Mouse (Mus musculus) olfactory bulb, adult 2 months (tissue): Measurements from ENCODE around the gene Dlgap4. TPM values are rescaled to one million over a fixed set of nuclear protein-coding genes. Genes with fewer than 3 reads are reported as not detected.
A peak's percentile ranks its signal among the peaks of the same experiment; 100 is the strongest.

Experiments used
- H3K27ac ChIP-seq: fragments of 200-500 bp; 2 replicates; pipeline ENCODE4 v1.5.1; 2012; ENCODE audit warnings: low read depth, low read length; ENCODE audit not compliant: insufficient read depth
- H3K4me1 ChIP-seq: fragments of 200-500 bp; 2 replicates; pipeline ENCODE4 v1.6.1; 2012; ENCODE audit warnings: low read length; ENCODE audit not compliant: control insufficient read depth, insufficient read depth
- H3K4me3 ChIP-seq: fragments of 200-500 bp; 2 replicates; pipeline ENCODE4 v1.5.1; 2012; ENCODE audit warnings: mild to moderate bottlenecking, low read depth, low read length, moderate library complexity; ENCODE audit not compliant: insufficient read depth
- CTCF ChIP-seq: fragments of 200-500 bp; IDR thresholded peaks from 2 replicates; pipeline ENCODE4 v1.5.1; 2012; ENCODE audit warnings: low read depth, mild to moderate bottlenecking, low read length, moderate library complexity; ENCODE audit not compliant: insufficient read depth
- POLR2A ChIP-seq: fragments of 200-500 bp; IDR thresholded peaks from 2 replicates; pipeline ENCODE4 v1.6.1; 2012; ENCODE audit warnings: mild to moderate bottlenecking, low read depth, low read length, moderate library complexity; ENCODE audit not compliant: insufficient read depth
- WGBS: fragments of 180-500 bp; shearing (Covaris S2); methylation state at CpG from one replicate; pipeline ENCODE4 v1.1.7; 2018; 5-methylcytosine and 5-hydroxymethylcytosine counted together
- polyA plus RNA-seq: library from polyadenylated mRNA; stranded (reverse); fragments of >200 nt; gene quantifications from 2 replicates; pipeline ENCODE4 v1.2.4, GENCODE M21; 2012; ENCODE audit warnings: low replicate concordance; ENCODE audit not compliant: missing spikeins, insufficient read depth, insufficient read length

Gene Dlgap4
- polyA plus RNA-seq, 1 experiment: not detected

DNA sequence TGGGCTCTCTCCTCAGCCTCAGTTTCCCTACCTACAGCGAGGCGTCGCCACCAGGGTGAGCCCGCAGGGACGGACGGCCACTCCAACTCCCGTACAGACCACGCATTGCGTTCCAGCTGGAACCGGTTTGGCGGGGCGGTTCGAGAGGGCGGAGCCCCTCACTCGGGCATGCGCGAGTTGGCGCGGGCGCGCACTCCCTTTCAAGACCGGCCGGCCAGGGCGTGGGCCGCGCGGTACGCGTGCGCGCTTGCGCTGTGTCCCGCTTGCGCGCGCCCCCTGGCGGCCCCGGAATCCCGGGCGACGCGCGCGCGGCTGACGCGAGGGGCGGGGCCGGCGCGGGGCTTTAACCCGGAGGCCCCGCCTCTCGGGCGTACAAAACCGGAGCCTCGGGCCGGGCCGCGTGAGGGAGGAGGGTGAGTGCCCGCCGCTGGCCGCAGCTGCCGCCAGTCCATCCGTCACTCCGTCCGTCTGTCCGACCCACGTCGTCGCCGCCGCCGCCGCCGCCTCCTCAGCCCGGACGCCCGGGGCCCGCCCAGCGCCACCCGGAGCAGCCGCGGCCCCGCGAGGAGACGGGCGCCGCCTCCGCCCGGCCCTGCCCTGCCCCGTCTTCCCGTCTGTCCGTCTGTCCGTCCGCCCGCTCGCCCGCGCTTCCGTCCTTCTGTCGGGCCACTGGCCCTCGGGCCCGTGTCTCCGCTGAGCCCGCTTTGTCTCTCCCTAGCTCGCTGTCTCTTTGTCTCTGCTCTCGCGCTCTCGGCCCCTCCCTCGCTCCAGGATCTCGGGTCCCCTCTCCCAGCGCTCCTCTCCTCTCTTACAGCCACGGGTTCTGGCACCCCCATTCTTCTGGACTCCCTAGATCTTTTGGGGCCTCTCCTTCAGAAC lies 107.4 kb downstream of the Dlgap4 start:
- H3K4me1 ChIP-seq: peaks cover 45% of the 10 kb centered on the region
- peak; percentile 73 for TF ChIP-seq CTCF
- peak; percentile 85 for TF ChIP-seq POLR2A
- peak overlapping the region; percentile 93 for H3K27ac ChIP-seq
- peak overlapping the region; percentile 98 for H3K4me3 ChIP-seq
- WGBS: under 1% methylated on average over 109 of the region's 114 CpGs

- Histone ChIP-seq H3K27ac (peak overlapping the region; percentile 93), H3K4me1 (peaks cover 49% of the 10 kb centered on the region), H3K4me3 (peak overlapping the region; percentile 98)
- no peak for TF ChIP-seq POLR2A
- no peak for TF ChIP-seq CTCF
- under 1% methylated on average over 17 of the region's 17 CpGs for WGBS
Measured at GRCm38 (mm10) chr2:156721554-156722070, 108.1 kb downstream of the Dlgap4 start.

- no peak for TF ChIP-seq CTCF
- TF ChIP-seq POLR2A: peak; percentile 33; the same call in 1 of the 2 replicates
- H3K27ac ChIP-seq: peak overlapping the region; percentile 93
- under 1% methylated on average over 15 of the region's 15 CpGs for WGBS
- peak overlapping the region; percentile 98 for H3K4me3 ChIP-seq
- peaks cover 51% of the 10 kb centered on the region for H3K4me1 ChIP-seq
Measured at GRCm38 (mm10) chr2:156722071-156722575, 108.6 kb downstream of the Dlgap4 start.

DNA sequence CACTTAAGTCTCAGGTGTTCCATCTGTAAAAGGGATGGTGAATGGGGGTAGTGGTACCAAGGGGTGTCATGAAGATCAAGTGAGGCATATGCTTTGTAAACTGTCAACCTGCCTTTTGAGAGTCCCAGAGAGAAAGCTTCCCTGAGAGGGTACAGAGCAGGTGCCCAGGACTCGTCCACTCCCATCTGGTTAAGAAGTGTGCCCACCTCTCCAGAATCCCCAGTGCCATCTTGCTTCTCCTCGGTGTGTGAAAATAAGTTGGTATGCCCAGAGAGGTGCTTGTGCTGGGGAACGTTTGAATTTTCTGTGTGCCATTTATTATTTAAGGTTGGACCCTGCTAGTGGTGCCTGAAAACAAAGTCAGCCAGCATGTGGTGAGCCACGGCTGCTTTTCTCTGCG lies 109.2 kb downstream of the Dlgap4 start:
- TF ChIP-seq CTCF (no peak), POLR2A (no peak)
- WGBS: 8% methylated on average over 5 of the region's 5 CpGs
- Histone ChIP-seq H3K4me1 (peaks cover 45% of the 10 kb centered on the region), H3K4me3 (peak overlapping the region; percentile 47), H3K27ac (peak overlapping the region; percentile 93; the same call in 1 of the 2 replicates)

DNA sequence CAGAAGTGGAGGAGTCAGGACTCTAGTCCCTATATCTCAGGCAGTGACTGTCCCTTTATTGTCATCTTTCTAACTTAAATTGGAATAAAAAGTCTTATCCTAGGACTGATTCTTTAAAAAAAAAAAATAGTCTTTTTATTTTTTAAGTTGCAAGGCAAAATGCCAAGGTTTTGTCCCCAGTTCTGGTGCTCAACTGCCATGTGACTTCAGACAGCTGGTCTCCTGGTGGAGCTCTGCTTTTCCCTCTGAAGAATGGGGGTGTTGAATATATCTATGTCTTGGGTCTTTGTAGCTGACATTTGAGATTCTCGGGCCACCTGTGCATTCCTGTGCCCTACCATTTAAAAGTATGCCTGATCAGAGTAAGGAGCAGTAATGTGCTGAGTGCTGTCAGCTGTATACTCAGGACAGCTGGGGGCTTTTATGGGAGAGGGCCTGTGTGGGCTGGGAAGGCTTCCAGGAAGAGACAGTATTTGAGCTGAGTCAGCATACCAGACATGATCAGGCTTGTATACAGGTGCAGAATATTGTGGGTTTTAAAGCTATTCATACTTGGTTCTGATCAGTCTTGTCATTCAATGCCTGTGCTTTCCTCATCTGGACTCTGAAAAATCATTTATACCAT lies 110.5 kb downstream of the Dlgap4 start:
- Histone ChIP-seq H3K27ac (peak overlapping the region; percentile 57; the same call in 1 of the 2 replicates), H3K4me1 (peaks cover 44% of the 10 kb centered on the region), H3K4me3 (no peak overlapping the region)
- 17% methylated on average over 1 of the region's 1 CpGs for WGBS
- no peak for TF ChIP-seq POLR2A
- no peak for TF ChIP-seq CTCF

DNA sequence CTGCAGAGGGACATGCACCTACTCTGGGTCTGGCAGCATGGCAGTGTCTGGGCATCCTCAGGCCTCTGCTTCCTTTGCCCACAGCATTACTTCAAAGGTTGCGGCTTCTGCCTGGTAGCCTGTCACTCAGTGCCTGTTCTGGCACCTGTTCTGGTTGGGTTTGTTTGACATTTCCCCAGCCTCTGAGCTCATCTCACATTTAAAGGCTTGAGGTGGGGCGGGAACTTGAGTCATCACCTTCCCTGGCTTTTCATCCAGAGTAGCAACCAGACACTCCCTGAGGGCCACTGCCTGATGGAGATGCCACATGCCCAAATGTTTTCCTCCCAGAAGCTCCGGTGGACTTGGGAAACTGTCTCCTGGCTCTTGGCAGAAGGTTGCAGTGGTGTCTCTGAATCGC lies 111.4 kb downstream of the Dlgap4 start:
- TF ChIP-seq POLR2A (no peak), CTCF (no peak)
- H3K4me3 ChIP-seq: peak overlapping the region; percentile 6; the same call in 1 of the 2 replicates
- WGBS: 26% methylated on average over 4 of the region's 4 CpGs
- peaks cover 40% of the 10 kb centered on the region for H3K4me1 ChIP-seq
- H3K27ac ChIP-seq: peak overlapping the region; percentile 83

DNA sequence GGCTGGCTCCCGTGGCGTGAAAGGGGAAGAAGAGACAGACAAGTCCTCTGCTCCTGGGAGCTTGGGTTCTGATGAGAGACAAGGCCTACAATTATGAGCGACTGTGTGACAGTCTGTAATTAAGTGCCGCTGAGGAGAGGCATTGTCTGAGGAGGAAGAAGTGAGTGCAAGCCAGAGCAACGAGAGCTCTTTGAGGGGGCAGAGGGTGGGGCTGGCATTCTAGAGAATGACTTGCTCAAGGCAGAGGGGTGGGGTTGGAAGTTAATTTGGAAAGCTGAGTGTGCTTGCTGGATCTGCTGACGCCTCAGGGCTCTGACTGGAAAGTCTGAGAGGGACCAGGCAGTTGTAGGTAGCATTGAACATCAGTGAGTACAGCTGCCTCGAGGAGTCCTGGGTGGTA lies 112.8 kb downstream of the Dlgap4 start:
- peaks cover 49% of the 10 kb centered on the region for H3K4me1 ChIP-seq
- WGBS: 6% methylated on average over 7 of the region's 7 CpGs
- TF ChIP-seq POLR2A (no peak), CTCF (no peak)

GRCm38 (mm10) chr2:156726878-156727277 lies 113.4 kb downstream of the Dlgap4 start:
- TF ChIP-seq POLR2A (no peak), CTCF (no peak)
- WGBS: 14% methylated on average over 3 of the region's 3 CpGs
- Histone ChIP-seq H3K27ac (peak overlapping the region; percentile 91), H3K4me1 (peaks cover 51% of the 10 kb centered on the region), H3K4me3 (peak overlapping the region; percentile 4; the same call in 1 of the 2 replicates)

More for the DNA sequence above, 112.8 kb downstream of the Dlgap4 start:
- Histone ChIP-seq H3K4me3 (0 out of 2 replicates have a peak overlapping the region, but pooled peaks have one; percentile 11), H3K27ac (peak overlapping the region; percentile 91)
